8 mouse cellular contexts compared by ENCODE assay signal in the genomic region with DNA sequence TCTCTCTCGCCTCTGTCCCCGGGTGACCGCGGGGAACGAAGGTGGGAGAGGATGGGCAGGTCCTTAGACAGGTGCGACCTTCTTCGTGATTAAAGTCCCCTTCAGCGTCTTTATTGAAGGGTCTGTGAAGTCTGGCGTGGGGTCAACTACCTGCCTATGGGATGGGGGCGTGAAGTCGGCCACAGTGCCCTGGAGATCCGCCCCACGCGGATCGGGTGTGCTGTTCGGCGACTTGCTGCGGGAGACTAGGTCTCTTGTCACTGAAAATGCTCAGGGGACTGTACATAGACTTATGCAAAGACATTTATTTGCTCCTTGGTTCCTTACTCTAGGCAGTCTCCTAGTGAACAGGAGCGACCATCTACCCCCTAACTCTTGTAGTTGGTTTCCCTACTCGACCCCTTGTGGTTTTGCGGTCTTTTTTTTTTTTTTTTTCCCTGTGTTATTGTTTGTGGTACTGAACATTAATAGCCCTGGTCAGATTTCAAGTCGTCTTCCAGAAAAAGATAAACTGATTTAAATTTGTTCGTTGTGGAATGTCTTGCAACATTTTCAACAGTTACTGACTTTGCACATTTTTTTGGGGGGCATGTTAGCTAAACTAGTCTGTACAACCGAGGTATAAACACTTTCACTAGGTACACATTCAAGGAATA. TPM values are rescaled to one million over a fixed set of nuclear protein-coding genes. Genes with fewer than 3 reads are reported as not detected.
DNase-seq lines count a peak whose midpoint lies in the region; ATAC-seq and TF ChIP-seq lines count a peak whose summit lies in the region.

No protein-coding gene starts in this region.

- H3K4me1 ChIP-seq in kidney, embryonic 14.5 days (ENCODE audit: control insufficient read depth, insufficient read depth, low read length), result no peaks in the 10 kb centered on the region
- no peaks in the 10 kb centered on the region; the same call in 1 of the 2 replicates for H3K4me1 ChIP-seq in hindbrain, postnatal 0 days (ENCODE audit: insufficient read depth, low read length)
- no peaks in the 10 kb centered on the region for H3K4me1 ChIP-seq in midbrain, postnatal 0 days (ENCODE audit: insufficient read depth, low read length)

- no peaks in the 10 kb centered on the region for H3K36me3 ChIP-seq in kidney, embryonic 14.5 days (ENCODE audit: control insufficient read depth, insufficient read depth, low read length)
- H3K36me3 ChIP-seq in hindbrain, postnatal 0 days (ENCODE audit: insufficient read depth, low read length), result no peaks in the 10 kb centered on the region
- no peaks in the 10 kb centered on the region for H3K36me3 ChIP-seq in midbrain, postnatal 0 days (ENCODE audit: insufficient read depth, low read length)

- no peak for TF ChIP-seq CTCF in hindbrain, postnatal 0 days (IDR thresholded peaks at IDR 0.05; ENCODE audit: low read depth)
- no peak for TF ChIP-seq CTCF in midbrain, postnatal 0 days (IDR thresholded peaks at IDR 0.05)

- 4% methylated on average over 24 of the region's 24 CpGs for WGBS in kidney, embryonic 14.5 days
- 5% methylated on average over 24 of the region's 24 CpGs for WGBS in hindbrain, postnatal 0 days
- WGBS in midbrain, postnatal 0 days, result 6% methylated on average over 24 of the region's 24 CpGs

- H3K9ac ChIP-seq in kidney, embryonic 14.5 days (ENCODE audit: low read depth, low read length), result peak overlapping the region; percentile 67
- H3K9ac ChIP-seq in hindbrain, postnatal 0 days (replicated peaks; ENCODE audit: low read length), result peak overlapping the region; percentile 75
- H3K9ac ChIP-seq in midbrain, postnatal 0 days (replicated peaks; ENCODE audit: low read length, poor library complexity, severe bottlenecking), result peak overlapping the region; percentile 86

- H3K27me3 ChIP-seq in kidney, embryonic 14.5 days (ENCODE audit: control insufficient read depth, insufficient read depth, low read length), result no peaks in the 10 kb centered on the region
- H3K27me3 ChIP-seq in hindbrain, postnatal 0 days (ENCODE audit: insufficient read depth, low read length), result no peaks in the 10 kb centered on the region
- no peaks in the 10 kb centered on the region for H3K27me3 ChIP-seq in midbrain, postnatal 0 days (ENCODE audit: insufficient read depth, low read length)

- ATAC-seq in kidney, embryonic 14.5 days (ENCODE audit: low FRiP score, low TSS enrichment), result peak; percentile 77
- peak; percentile 78 for ATAC-seq in hindbrain, postnatal 0 days
- peak; percentile 69 for ATAC-seq in midbrain, postnatal 0 days (ENCODE audit: low FRiP score)

- H3K27ac ChIP-seq in kidney, embryonic 14.5 days (ENCODE audit: low read depth, low read length), result peak overlapping the region; percentile 92
- peak overlapping the region; percentile 92 for H3K27ac ChIP-seq in hindbrain, postnatal 0 days
- peak overlapping the region; percentile 96 for H3K27ac ChIP-seq in midbrain, postnatal 0 days (ENCODE audit: low read depth, low read length)

- peak overlapping the region; percentile 51 for H3K4me2 ChIP-seq in kidney, embryonic 14.5 days (replicated peaks; ENCODE audit: low read depth, low read length)
- H3K4me2 ChIP-seq in hindbrain, postnatal 0 days (ENCODE audit: low read depth, low read length), result peak overlapping the region; percentile 69
- H3K4me2 ChIP-seq in midbrain, postnatal 0 days (ENCODE audit: low read depth, low read length, poor library complexity, severe bottlenecking), result peak overlapping the region; percentile 75

- no peaks in the 10 kb centered on the region for H3K9me3 ChIP-seq in kidney, embryonic 14.5 days (ENCODE audit: control insufficient read depth, low read length)
- no peaks in the 10 kb centered on the region for H3K9me3 ChIP-seq in hindbrain, postnatal 0 days (ENCODE audit: low read length)
- H3K9me3 ChIP-seq in midbrain, postnatal 0 days (ENCODE audit: low read length), result no peaks in the 10 kb centered on the region

- DNase-seq in kidney, postnatal 10 days, result no peak
- peak; percentile 22 for DNase-seq in brain, embryonic 18.5 days (ENCODE audit: low read depth, low spot score)
- DNase-seq in hindbrain, postnatal 0 days (ENCODE audit: low spot score), result no peak
- DNase-seq in midbrain, postnatal 0 days (ENCODE audit: low spot score), result no peak
- no peak for DNase-seq in frontal cortex, postnatal 10 days (ENCODE audit: low spot score in 2 of 2)
- no peak for DNase-seq in urinary bladder, adult 2 months (ENCODE audit: low spot score)
- no peak for DNase-seq in right cerebral cortex, postnatal 14 days

- H3K4me3 ChIP-seq in kidney, embryonic 14.5 days (ENCODE audit: low read length), result peak overlapping the region; percentile 58
- H3K4me3 ChIP-seq in hindbrain, postnatal 0 days (ENCODE audit: low read length), result peak overlapping the region; percentile 82
- peak overlapping the region; percentile 73 for H3K4me3 ChIP-seq in midbrain, postnatal 0 days (ENCODE audit: low read depth, low read length)

RNA-seq across cellular contexts. Expression of a gene that starts 0.5 kb away (rescaled TPM):
- 28.6 and 46.8 TPM in 2 replicates for polyA plus RNA-seq in kidney, embryonic 14.5 days (2014; fragmentation: Nextera tagmentation; extraction: Ambion mirVana)
- total RNA-seq in hindbrain, postnatal 0 days (2014; rRNA removed), result 16.4 and 18.9 TPM in 2 replicates
- polyA plus RNA-seq in hindbrain, postnatal 0 days (2015; fragmentation: Nextera tagmentation; extraction: Ambion mirVana), result 13.9 and 15.7 TPM in 2 replicates
- total RNA-seq in midbrain, postnatal 0 days (2014; rRNA removed), result 17.0 and 23.7 TPM in 2 replicates
- polyA plus RNA-seq in midbrain, postnatal 0 days (2015; fragmentation: Nextera tagmentation; extraction: Ambion mirVana), result 10.3 and 11.4 TPM in 2 replicates
- polyA plus RNA-seq in urinary bladder, adult 2 months (2012; rRNA removed), result 26.5 and 28.8 TPM in 2 replicates

RNA-seq across cellular contexts. Expression of a gene that starts 43.5 kb away (rescaled TPM):
- 785 and 857 TPM in 2 replicates for polyA plus RNA-seq in kidney, embryonic 14.5 days (2014; fragmentation: Nextera tagmentation; extraction: Ambion mirVana)
- 579 and 622 TPM in 2 replicates for total RNA-seq in hindbrain, postnatal 0 days (2014; rRNA removed)
- polyA plus RNA-seq in hindbrain, postnatal 0 days (2015; fragmentation: Nextera tagmentation; extraction: Ambion mirVana), result 1,086 and 1,131 TPM in 2 replicates
- total RNA-seq in midbrain, postnatal 0 days (2014; rRNA removed), result 675 and 762 TPM in 2 replicates
- 1,218 and 1,259 TPM in 2 replicates for polyA plus RNA-seq in midbrain, postnatal 0 days (2015; fragmentation: Nextera tagmentation; extraction: Ambion mirVana)
- polyA plus RNA-seq in urinary bladder, adult 2 months (2012; rRNA removed), result 195 and 205 TPM in 2 replicates

RNA-seq across cellular contexts. Expression of a gene that starts 57.8 kb away (rescaled TPM):
- 74.6 and 75.2 TPM in 2 replicates for polyA plus RNA-seq in kidney, embryonic 14.5 days (2014; fragmentation: Nextera tagmentation; extraction: Ambion mirVana)
- total RNA-seq in hindbrain, postnatal 0 days (2014; rRNA removed), result 33.1 and 33.2 TPM in 2 replicates
- 31.2 and 37.0 TPM in 2 replicates for polyA plus RNA-seq in hindbrain, postnatal 0 days (2015; fragmentation: Nextera tagmentation; extraction: Ambion mirVana)
- total RNA-seq in midbrain, postnatal 0 days (2014; rRNA removed), result 16.0 and 22.2 TPM in 2 replicates
- 19.8 and 24.1 TPM in 2 replicates for polyA plus RNA-seq in midbrain, postnatal 0 days (2015; fragmentation: Nextera tagmentation; extraction: Ambion mirVana)
- 106 and 150 TPM in 2 replicates for polyA plus RNA-seq in urinary bladder, adult 2 months (2012; rRNA removed)
